Mouse (Mus musculus): ENCODE results near the gene Zxdc. TPM values are rescaled to one million over a fixed set of nuclear protein-coding genes. Genes with fewer than 3 reads are reported as not detected.

Gene Zxdc
- polyA plus RNA-seq (2015; fragmentation: Nextera tagmentation; extraction: Ambion mirVana), result 10.0 and 10.3 TPM in 2 replicates

- H3K27me3 ChIP-seq, result no peaks in the 10 kb centered on the region
- WGBS, result 6% methylated on average over 41 of the region's 41 CpGs
- peak; percentile 98 for ATAC-seq (ENCODE audit: low read depth)
- peak within 1 kb of the TSS; percentile 98 for H3K4me2 ChIP-seq
- no peaks in the 10 kb centered on the region for H3K9me3 ChIP-seq
- H3K27ac ChIP-seq (replicated peaks), result peak within 1 kb of the TSS; percentile 90
- H3K36me3 ChIP-seq, result peaks cover 20% of the 10 kb centered on the region
- peak within 1 kb of the TSS; percentile 97 for H3K4me3 ChIP-seq
- H3K4me1 ChIP-seq (replicated peaks), result peaks cover 28% of the 10 kb centered on the region
- peak within 1 kb of the TSS; percentile 94 for H3K9ac ChIP-seq
Observed at GRCm38 (mm10) chr6:90368976-90369724, at the start of gene Zxdc. TSS of gene Zxdc (plus strand) at chr6:90369492.

DNA sequence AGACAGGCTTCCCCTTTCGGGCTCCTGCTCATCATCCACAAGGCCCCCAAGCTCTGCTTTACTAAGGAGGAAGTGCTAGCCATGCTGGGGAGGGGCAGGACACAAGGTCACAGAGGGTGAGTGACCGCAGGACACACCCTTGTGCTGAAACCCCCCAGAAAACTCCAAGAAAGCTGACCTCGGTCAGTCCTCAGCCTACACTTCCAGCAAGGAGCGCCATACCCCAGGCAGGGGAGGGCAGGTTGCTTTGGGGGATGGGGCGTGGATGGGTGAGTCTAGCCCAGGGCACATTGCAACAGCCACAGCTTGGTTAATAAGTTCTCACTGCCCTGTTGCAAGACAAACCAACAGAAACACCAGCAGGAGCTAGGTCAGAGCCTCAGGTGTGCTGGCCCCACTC lies 48.9 kb upstream of the Zxdc start:
- Histone ChIP-seq H3K4me2 (no peak overlapping the region), H3K9me3 (no peaks in the 10 kb centered on the region), H3K9ac (no peak overlapping the region), H3K27me3 (peaks cover 14% of the 10 kb centered on the region), H3K4me1 (replicated peaks) (peaks cover 8% of the 10 kb centered on the region), H3K4me3 (no peak overlapping the region), H3K27ac (replicated peaks) (no peak overlapping the region), H3K36me3 (no peaks in the 10 kb centered on the region)
- whole genome bisulfite sequencing, result 89% methylated on average over 5 of the region's 5 CpGs
- no peak for ATAC-seq (ENCODE audit: low read depth)

DNA sequence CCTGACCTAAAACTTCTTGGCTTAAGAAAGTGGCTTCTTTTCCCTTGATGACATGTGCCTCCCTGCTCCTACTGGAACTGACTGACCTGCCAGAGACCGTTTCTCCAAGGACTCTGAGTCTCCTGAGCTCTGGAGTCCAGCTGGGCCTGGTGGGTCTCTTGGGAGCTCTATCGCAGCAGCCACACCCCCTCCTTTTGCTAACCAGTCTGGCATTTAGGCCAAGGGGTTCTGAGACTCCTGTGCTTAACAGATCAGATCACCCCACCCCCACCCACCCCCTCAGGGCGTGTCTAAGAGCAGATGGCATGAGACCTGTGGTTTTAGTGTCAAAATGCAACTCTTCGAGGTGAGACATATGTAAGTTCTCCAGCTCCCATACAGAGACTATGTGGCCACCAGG lies 47.5 kb upstream of the Zxdc start:
- Histone ChIP-seq H3K27ac (replicated peaks) (no peak overlapping the region), H3K9ac (no peak overlapping the region), H3K9me3 (no peaks in the 10 kb centered on the region), H3K36me3 (no peaks in the 10 kb centered on the region), H3K27me3 (peaks cover 20% of the 10 kb centered on the region), H3K4me2 (no peak overlapping the region), H3K4me1 (replicated peaks) (peaks cover 8% of the 10 kb centered on the region), H3K4me3 (no peak overlapping the region)
- WGBS, result 60% methylated on average over 4 of the region's 4 CpGs
- ATAC-seq (ENCODE audit: low read depth), result no peak

- no peak for ATAC-seq (ENCODE audit: low read depth)
Observed at GRCm38 (mm10) chr6:90324026-90324425, 45.3 kb upstream of the Zxdc start.

DNA sequence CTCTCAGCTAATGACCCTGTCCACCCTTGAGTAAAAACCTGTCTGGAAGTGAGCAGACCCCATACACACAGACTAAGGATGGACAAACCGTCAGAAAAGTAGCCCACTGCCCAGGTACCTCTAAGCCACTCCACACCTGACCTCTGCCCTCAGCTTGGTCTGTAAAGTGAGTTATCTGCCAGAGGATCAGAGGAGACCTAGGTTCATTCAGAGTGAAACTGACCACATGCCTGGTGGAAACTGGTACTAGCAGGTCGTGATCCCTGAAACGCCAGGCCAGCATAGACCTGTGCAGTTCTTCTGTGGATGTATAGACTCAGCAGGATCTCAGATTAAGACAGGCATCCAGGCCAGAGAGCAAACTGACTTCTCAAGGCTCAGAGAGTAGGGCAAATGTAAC lies 44.8 kb upstream of the Zxdc start:
- H3K4me1 ChIP-seq (replicated peaks), result peaks cover 8% of the 10 kb centered on the region
- no peak overlapping the region for H3K4me2 ChIP-seq
- H3K9ac ChIP-seq, result no peak overlapping the region
- ATAC-seq (ENCODE audit: low read depth), result no peak
- no peak overlapping the region for H3K27ac ChIP-seq (replicated peaks)
- peaks cover 20% of the 10 kb centered on the region for H3K27me3 ChIP-seq
- 82% methylated on average over 3 of the region's 3 CpGs for WGBS
- no peaks in the 10 kb centered on the region for H3K36me3 ChIP-seq
- no peak overlapping the region for H3K4me3 ChIP-seq
- no peaks in the 10 kb centered on the region for H3K9me3 ChIP-seq

More at GRCm38 (mm10) chr6:90324026-90324425, 45.3 kb upstream of the Zxdc start:
- Histone ChIP-seq H3K4me1 (replicated peaks) (peaks cover 8% of the 10 kb centered on the region), H3K9ac (no peak overlapping the region), H3K27me3 (peaks cover 20% of the 10 kb centered on the region), H3K4me3 (no peak overlapping the region), H3K4me2 (no peak overlapping the region), H3K36me3 (no peaks in the 10 kb centered on the region), H3K27ac (replicated peaks) (no peak overlapping the region), H3K9me3 (no peaks in the 10 kb centered on the region)
- 90% methylated on average over 3 of the region's 3 CpGs for WGBS

GRCm38 (mm10) chr6:90324991-90325390 lies 44.3 kb upstream of the Zxdc start, which contains the start of gene Chst13:
TSS of gene Chst13 (minus strand) at chr6:90325185.
- Histone ChIP-seq H3K9me3 (no peaks in the 10 kb centered on the region), H3K4me2 (peak within 1 kb of the TSS; percentile 42), H3K27me3 (peaks cover 20% of the 10 kb centered on the region), H3K4me3 (0 out of 2 replicates have a peak within 1 kb of the TSS, but pooled peaks have one; percentile 8), H3K4me1 (replicated peaks) (peaks cover 8% of the 10 kb centered on the region), H3K36me3 (no peaks in the 10 kb centered on the region), H3K27ac (replicated peaks) (no peak within 1 kb of the TSS), H3K9ac (peak within 1 kb of the TSS; percentile 9; the same call in 1 of the 2 replicates)
- 7% methylated on average over 22 of the region's 22 CpGs for WGBS
- no peak for ATAC-seq (ENCODE audit: low read depth)

GRCm38 (mm10) chr6:90327670-90328069 lies 41.6 kb upstream of the Zxdc start:
- H3K4me2 ChIP-seq, result no peak overlapping the region
- H3K9me3 ChIP-seq, result no peaks in the 10 kb centered on the region
- H3K36me3 ChIP-seq, result no peaks in the 10 kb centered on the region
- peaks cover 8% of the 10 kb centered on the region for H3K4me1 ChIP-seq (replicated peaks)
- H3K27me3 ChIP-seq, result peaks cover 20% of the 10 kb centered on the region
- WGBS, result 32% methylated on average over 6 of the region's 6 CpGs
- H3K9ac ChIP-seq, result no peak overlapping the region
- no peak overlapping the region for H3K27ac ChIP-seq (replicated peaks)
- ATAC-seq (ENCODE audit: low read depth), result no peak
- no peak overlapping the region for H3K4me3 ChIP-seq

- H3K9me3 ChIP-seq, result no peaks in the 10 kb centered on the region
- WGBS, result 44% methylated on average over 1 of the region's 1 CpGs
- no peak overlapping the region for H3K9ac ChIP-seq
- H3K4me2 ChIP-seq, result no peak overlapping the region
- peak; percentile 49 for ATAC-seq (ENCODE audit: low read depth)
- no peak overlapping the region for H3K27ac ChIP-seq (replicated peaks)
- no peak overlapping the region for H3K4me3 ChIP-seq
- peaks cover 4% of the 10 kb centered on the region for H3K4me1 ChIP-seq (replicated peaks)
- H3K27me3 ChIP-seq, result peaks cover 10% of the 10 kb centered on the region
- H3K36me3 ChIP-seq, result no peaks in the 10 kb centered on the region
Observed at GRCm38 (mm10) chr6:90329953-90330352, 39.3 kb upstream of the Zxdc start.

DNA sequence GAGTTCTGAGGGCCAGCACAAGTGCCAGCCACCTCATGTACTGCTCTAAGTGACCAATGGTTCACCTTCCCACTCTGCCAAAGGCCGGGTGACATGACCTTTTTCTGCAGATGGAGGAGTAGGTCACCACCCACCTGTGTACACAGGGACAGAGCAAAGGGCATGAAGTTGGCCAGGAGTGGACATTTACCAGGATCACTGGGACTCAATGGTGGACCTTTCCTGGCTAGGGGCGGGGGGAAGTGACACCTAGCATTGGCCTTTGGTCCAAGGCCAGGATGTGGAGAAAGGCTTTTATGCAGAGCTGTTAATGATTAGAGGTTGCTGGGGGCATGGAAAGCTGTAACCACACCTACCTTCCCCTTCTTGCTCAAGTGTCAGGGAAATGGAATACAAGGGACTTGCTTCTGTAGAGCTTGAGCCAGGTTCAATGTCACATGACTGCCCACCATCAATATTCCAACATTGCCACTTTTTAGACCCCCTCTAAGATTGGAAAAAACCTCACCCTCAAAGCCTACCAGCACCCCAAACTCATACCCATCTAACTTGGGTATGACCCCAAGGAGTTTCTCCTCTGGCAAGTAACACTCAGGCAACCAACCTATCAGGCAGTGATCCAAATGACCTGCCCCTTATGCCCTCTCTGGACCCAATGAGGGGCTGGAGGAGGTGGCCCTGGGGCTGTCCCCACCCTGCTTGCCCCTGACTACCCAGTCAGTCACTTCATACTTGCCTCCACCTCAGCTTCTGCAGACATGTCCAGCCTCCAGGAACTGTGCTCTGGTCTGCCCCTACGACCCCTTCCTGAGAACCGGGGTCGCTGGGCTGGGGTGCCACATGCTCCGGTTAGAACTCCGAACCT lies 36.5 kb upstream of the Zxdc start, which contains the start of gene Uroc1:
Uroc1 (plus strand) TSS at position 724 of the 865 bp plus-strand sequence.
- H3K27me3 ChIP-seq, result no peaks in the 10 kb centered on the region
- WGBS, result 82% methylated on average over 7 of the region's 7 CpGs

GRCm38 (mm10) chr6:90334244-90334643 lies 35.0 kb upstream of the Zxdc start:
- Histone ChIP-seq H3K36me3 (no peaks in the 10 kb centered on the region), H3K9me3 (no peaks in the 10 kb centered on the region), H3K4me2 (no peak overlapping the region), H3K4me1 (replicated peaks) (no peaks in the 10 kb centered on the region; the same call in 1 of the 2 replicates), H3K27me3 (no peaks in the 10 kb centered on the region), H3K27ac (replicated peaks) (no peak overlapping the region), H3K9ac (no peak overlapping the region), H3K4me3 (no peak overlapping the region)
- no peak for ATAC-seq (ENCODE audit: low read depth)
- 87% methylated on average over 3 of the region's 3 CpGs for WGBS

More for the DNA sequence above, 36.5 kb upstream of the Zxdc start, which contains the start of gene Uroc1:
- no peaks in the 10 kb centered on the region for H3K36me3 ChIP-seq
- ATAC-seq (ENCODE audit: low read depth), result no peak
- H3K27ac ChIP-seq (replicated peaks), result no peak within 1 kb of the TSS
- no peak within 1 kb of the TSS for H3K4me3 ChIP-seq
- H3K4me1 ChIP-seq (replicated peaks), result no peaks in the 10 kb centered on the region; the same call in 1 of the 2 replicates
- H3K9me3 ChIP-seq, result no peaks in the 10 kb centered on the region
- H3K9ac ChIP-seq, result no peak within 1 kb of the TSS
- H3K4me2 ChIP-seq, result no peak within 1 kb of the TSS

GRCm38 (mm10) chr6:90342343-90342742 lies 26.9 kb upstream of the Zxdc start:
- H3K4me1 ChIP-seq (replicated peaks), result no peaks in the 10 kb centered on the region
- ATAC-seq (ENCODE audit: low read depth), result no peak
- 78% methylated on average over 2 of the region's 2 CpGs for WGBS

DNA sequence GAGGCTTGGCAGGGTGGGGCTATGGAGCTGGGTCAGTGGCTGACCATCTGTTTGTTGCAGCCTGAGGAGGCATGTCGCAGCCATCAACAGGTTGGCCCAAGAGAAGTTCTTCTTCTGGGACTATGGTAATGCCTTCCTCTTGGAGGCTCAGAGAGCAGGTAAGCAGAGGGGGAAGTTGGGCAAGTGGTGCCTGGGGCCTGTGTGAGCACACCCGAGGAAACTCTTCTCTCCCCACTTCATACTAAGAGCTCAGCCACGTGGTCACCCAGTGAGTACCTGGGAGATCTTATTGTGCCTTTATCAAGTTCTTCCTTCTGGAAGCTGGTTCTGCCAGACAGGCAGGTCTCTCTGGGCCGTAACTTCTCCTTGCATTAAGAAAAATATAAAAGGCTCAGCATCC lies 22.1 kb upstream of the Zxdc start:
- H3K4me1 ChIP-seq (replicated peaks), result no peaks in the 10 kb centered on the region
- H3K4me3 ChIP-seq, result no peak overlapping the region
- H3K9ac ChIP-seq, result no peak overlapping the region
- 82% methylated on average over 4 of the region's 4 CpGs for WGBS
- ATAC-seq (ENCODE audit: low read depth), result no peak
- no peaks in the 10 kb centered on the region for H3K9me3 ChIP-seq
- H3K4me2 ChIP-seq, result no peak overlapping the region
- H3K27me3 ChIP-seq, result no peaks in the 10 kb centered on the region
- H3K27ac ChIP-seq (replicated peaks), result no peak overlapping the region
- H3K36me3 ChIP-seq, result no peaks in the 10 kb centered on the region

More at GRCm38 (mm10) chr6:90342343-90342742, 26.9 kb upstream of the Zxdc start:
- Histone ChIP-seq H3K9ac (no peak overlapping the region), H3K9me3 (no peaks in the 10 kb centered on the region), H3K4me2 (no peak overlapping the region), H3K36me3 (no peaks in the 10 kb centered on the region), H3K27me3 (no peaks in the 10 kb centered on the region), H3K27ac (replicated peaks) (no peak overlapping the region), H3K4me3 (no peak overlapping the region)

Measured in neural tube, embryonic 13.5 days (tissue).